Mouse (Mus musculus) embryonic facial prominence, embryonic 13.5 days (tissue): Measurements from ENCODE around the gene Syde2. TPM values are rescaled to one million over a fixed set of nuclear protein-coding genes. Genes with fewer than 3 reads are reported as not detected.

ENCODE experiments used
- ATAC-seq: fragments of 200-750 bp; cut with Nextera tagmentation; 2 replicates; pipeline ENCODE4 v1.8.0; 2017; ENCODE audit warnings: low read depth; ENCODE audit not compliant: insufficient number of reproducible peaks, insufficient read depth, low FRiP score, low TSS enrichment
- H3K27ac ChIP-seq: fragments of 300-500 bp; sonication (generic); 2 replicates; pipeline ENCODE4 v1.5.1; 2015; ENCODE audit warnings: moderate library complexity, mild to moderate bottlenecking, inconsistent platforms
- H3K27me3 ChIP-seq: fragments of 300-500 bp; sonication (generic); 2 replicates; pipeline ENCODE4 v1.6.1; 2015; ENCODE audit warnings: mild to moderate bottlenecking, inconsistent platforms
- H3K36me3 ChIP-seq: fragments of 300-500 bp; sonication (generic); 2 replicates; pipeline ENCODE4 v1.6.1; 2015; ENCODE audit warnings: mild to moderate bottlenecking, inconsistent platforms
- H3K4me1 ChIP-seq: fragments of 300-500 bp; sonication (generic); 2 replicates; pipeline ENCODE4 v1.6.1; 2015; ENCODE audit warnings: inconsistent platforms
- H3K4me2 ChIP-seq: fragments of 300-500 bp; sonication (generic); 2 replicates; pipeline ENCODE4 v1.6.1; 2015; ENCODE audit warnings: moderate library complexity, mild to moderate bottlenecking, inconsistent platforms
- H3K4me3 ChIP-seq: fragments of 300-500 bp; sonication (generic); 2 replicates; pipeline ENCODE4 v1.5.1; 2015; ENCODE audit warnings: mild to moderate bottlenecking, inconsistent platforms
- H3K9ac ChIP-seq: fragments of 300-500 bp; sonication (generic); 2 replicates; pipeline ENCODE4 v1.6.1; 2015; ENCODE audit warnings: mild to moderate bottlenecking, inconsistent platforms
- H3K9me3 ChIP-seq: fragments of 300-500 bp; sonication (generic); 2 replicates; pipeline ENCODE4 v1.6.1; 2016; ENCODE audit warnings: inconsistent platforms
- WGBS: fragments of 180-500 bp; shearing (Covaris S2); methylation state at CpG from one replicate; pipeline ENCODE4 v1.1.7; 2015; ENCODE audit warnings: mixed read lengths; 5-methylcytosine and 5-hydroxymethylcytosine counted together
- polyA plus RNA-seq: library from polyadenylated mRNA; unstranded; fragments of >200 nt; fragmentation: Nextera tagmentation; extraction: Ambion mirVana; gene quantifications from 2 replicates; pipeline ENCODE4 v1.2.1, GENCODE M21; 2015

Gene Syde2
- polyA plus RNA-seq, 1 experiment from 2014 or later, result 1.8 TPM

GRCm38 (mm10) chr3:145969031-145969501 is 18.6 kb upstream of the Syde2 start:
- Histone ChIP-seq H3K9ac (no peak overlapping the region), H3K9me3 (peaks cover 3% of the 10 kb centered on the region; the same call in 1 of the 2 replicates), H3K4me2 (no peak overlapping the region), H3K27ac (peak overlapping the region; percentile 48; the same call in 1 of the 2 replicates), H3K36me3 (no peaks in the 10 kb centered on the region), H3K27me3 (peaks cover 9% of the 10 kb centered on the region), H3K4me1 (peaks cover 20% of the 10 kb centered on the region), H3K4me3 (no peak overlapping the region)
- 36% methylated on average over 14 of the region's 14 CpGs for WGBS
- ATAC-seq, result no peak

- H3K4me2 ChIP-seq, result no peak overlapping the region
- 57% methylated on average over 10 of the region's 10 CpGs for WGBS
- H3K27ac ChIP-seq, result no peak overlapping the region
- no peaks in the 10 kb centered on the region for H3K36me3 ChIP-seq
- ATAC-seq, result no peak
- no peaks in the 10 kb centered on the region for H3K27me3 ChIP-seq
- no peak overlapping the region for H3K9ac ChIP-seq
- peaks cover 10% of the 10 kb centered on the region; the same call in 1 of the 2 replicates for H3K9me3 ChIP-seq
- peaks cover 8% of the 10 kb centered on the region; the same call in 1 of the 2 replicates for H3K4me1 ChIP-seq
- H3K4me3 ChIP-seq, result no peak overlapping the region
Measured at GRCm38 (mm10) chr3:145971501-145971900, 16.2 kb upstream of the Syde2 start.

- Histone ChIP-seq H3K9ac (no peak overlapping the region), H3K4me2 (no peak overlapping the region), H3K4me3 (no peak overlapping the region), H3K4me1 (peaks cover 5% of the 10 kb centered on the region; the same call in 1 of the 2 replicates), H3K27me3 (no peaks in the 10 kb centered on the region), H3K36me3 (no peaks in the 10 kb centered on the region), H3K27ac (no peak overlapping the region), H3K9me3 (peaks cover 10% of the 10 kb centered on the region; the same call in 1 of the 2 replicates)
- no peak for ATAC-seq
- WGBS, result 76% methylated on average over 7 of the region's 7 CpGs
Measured at GRCm38 (mm10) chr3:145974986-145975385, 12.7 kb upstream of the Syde2 start.

- Histone ChIP-seq H3K27ac (no peak overlapping the region), H3K36me3 (no peaks in the 10 kb centered on the region), H3K27me3 (peaks cover 7% of the 10 kb centered on the region; the same call in 1 of the 2 replicates), H3K4me3 (no peak overlapping the region), H3K4me2 (no peak overlapping the region), H3K9ac (no peak overlapping the region), H3K4me1 (peaks cover 19% of the 10 kb centered on the region), H3K9me3 (no peaks in the 10 kb centered on the region)
- ATAC-seq, result no peak
- WGBS, result 69% methylated on average over 7 of the region's 7 CpGs
Measured at GRCm38 (mm10) chr3:145985333-145985925, 2.2 kb upstream of the Syde2 start.

GRCm38 (mm10) chr3:145986317-145987001 is 1.2 kb upstream of the Syde2 start:
- Histone ChIP-seq H3K4me1 (peaks cover 23% of the 10 kb centered on the region), H3K27ac (no peak overlapping the region), H3K4me3 (0 out of 2 replicates have a peak overlapping the region, but pooled peaks have one; percentile 74), H3K9ac (no peak overlapping the region), H3K36me3 (no peaks in the 10 kb centered on the region; the same call in 1 of the 2 replicates), H3K9me3 (no peaks in the 10 kb centered on the region), H3K4me2 (peak overlapping the region; percentile 87; the same call in 1 of the 2 replicates), H3K27me3 (peaks cover 7% of the 10 kb centered on the region; the same call in 1 of the 2 replicates)
- 51% methylated on average over 6 of the region's 6 CpGs for WGBS
- no peak for ATAC-seq

GRCm38 (mm10) chr3:145987970-145988683 is 457 bp downstream of the Syde2 start:
- peak overlapping the region; percentile 74 for H3K4me3 ChIP-seq
- H3K9me3 ChIP-seq, result no peaks in the 10 kb centered on the region
- peak; percentile 70 for ATAC-seq
- H3K27ac ChIP-seq, result peak overlapping the region; percentile 92
- H3K9ac ChIP-seq, result peak overlapping the region; percentile 85
- H3K36me3 ChIP-seq, result no peaks in the 10 kb centered on the region; the same call in 1 of the 2 replicates
- H3K27me3 ChIP-seq, result peaks cover 7% of the 10 kb centered on the region; the same call in 1 of the 2 replicates
- H3K4me1 ChIP-seq, result peaks cover 37% of the 10 kb centered on the region
- 0% methylated on average over 90 of the region's 101 CpGs for WGBS
- peak overlapping the region; percentile 87 for H3K4me2 ChIP-seq

- peaks cover 42% of the 10 kb centered on the region for H3K4me1 ChIP-seq
- under 1% methylated on average over 45 of the region's 45 CpGs for WGBS
- H3K9ac ChIP-seq, result peak overlapping the region; percentile 85
- H3K27me3 ChIP-seq, result peaks cover 7% of the 10 kb centered on the region; the same call in 1 of the 2 replicates
- peak overlapping the region; percentile 92 for H3K27ac ChIP-seq
- H3K36me3 ChIP-seq, result no peaks in the 10 kb centered on the region; the same call in 1 of the 2 replicates
- H3K4me2 ChIP-seq, result peak overlapping the region; percentile 87
- ATAC-seq, result no peak
- no peaks in the 10 kb centered on the region for H3K9me3 ChIP-seq
- peak overlapping the region; percentile 74 for H3K4me3 ChIP-seq
Measured at GRCm38 (mm10) chr3:145988684-145989575, 1.3 kb downstream of the Syde2 start.

GRCm38 (mm10) chr3:145989576-145990081 is 2.0 kb downstream of the Syde2 start:
- peak overlapping the region; percentile 74 for H3K4me3 ChIP-seq
- H3K9ac ChIP-seq, result peak overlapping the region; percentile 85
- H3K4me1 ChIP-seq, result peaks cover 35% of the 10 kb centered on the region
- H3K4me2 ChIP-seq, result peak overlapping the region; percentile 87
- H3K27ac ChIP-seq, result no peak overlapping the region
- H3K9me3 ChIP-seq, result no peaks in the 10 kb centered on the region
- H3K36me3 ChIP-seq, result no peaks in the 10 kb centered on the region; the same call in 1 of the 2 replicates
- no peak for ATAC-seq
- H3K27me3 ChIP-seq, result peaks cover 7% of the 10 kb centered on the region; the same call in 1 of the 2 replicates
- WGBS, result 4% methylated on average over 11 of the region's 11 CpGs

GRCm38 (mm10) chr3:145991130-145991529 is 3.5 kb downstream of the Syde2 start:
- H3K9ac ChIP-seq, result 0 out of 2 replicates have a peak overlapping the region, but pooled peaks have one; percentile 21
- no peak for ATAC-seq
- H3K4me3 ChIP-seq, result peak overlapping the region; percentile 18
- no peaks in the 10 kb centered on the region; the same call in 1 of the 2 replicates for H3K36me3 ChIP-seq
- peak overlapping the region; percentile 39 for H3K4me2 ChIP-seq
- H3K4me1 ChIP-seq, result peaks cover 35% of the 10 kb centered on the region
- H3K9me3 ChIP-seq, result no peaks in the 10 kb centered on the region
- peaks cover 7% of the 10 kb centered on the region; the same call in 1 of the 2 replicates for H3K27me3 ChIP-seq
- no peak overlapping the region for H3K27ac ChIP-seq
- 60% methylated on average over 13 of the region's 13 CpGs for WGBS

- Histone ChIP-seq H3K9ac (no peak overlapping the region), H3K27ac (no peak overlapping the region), H3K4me3 (no peak overlapping the region), H3K4me1 (peaks cover 35% of the 10 kb centered on the region), H3K27me3 (no peaks in the 10 kb centered on the region; the same call in 1 of the 2 replicates), H3K36me3 (no peaks in the 10 kb centered on the region; the same call in 1 of the 2 replicates), H3K9me3 (no peaks in the 10 kb centered on the region), H3K4me2 (no peak overlapping the region; the same call in 1 of the 2 replicates)
- no peak for ATAC-seq
- 77% methylated on average over 10 of the region's 10 CpGs for WGBS
Measured at GRCm38 (mm10) chr3:145991976-145992730, 4.5 kb downstream of the Syde2 start.
